9 mouse cellular contexts compared by ENCODE assay signal in genomic region chr14:73106234-73106711, GRCm38 (mm10). TPM values are rescaled to one million over a fixed set of nuclear protein-coding genes. Genes with fewer than 3 reads are reported as not detected.
DNase-seq lines count a peak whose midpoint lies in the region; ATAC-seq and TF ChIP-seq lines count a peak whose summit lies in the region.
"Had no signal": no experiment of that assay in that cellular context is flagged by ENCODE, and none has a peak within 500 bp of the region (broad histone marks: within the 10 kb centered on the region; RNA-seq: fewer than 3 reads in every experiment).

No protein-coding gene starts in this region.

- intact Hi-C loops in left cerebral cortex, postnatal 25 days (cut with DNase I), result loop anchor here (2.0 to 10.0 kb wide), 4 partner anchors 176 to 399 kb away; no protein-coding TSS in a partner anchor

- peaks cover 11% of the 10 kb centered on the region; the same call in 1 of the 2 replicates for H3K4me1 ChIP-seq in E14TG2a.4 (replicated peaks; ENCODE audit: low read depth, low read length)
- H3K4me1 ChIP-seq in hindbrain, embryonic 10.5 days (replicated peaks), result peaks cover 8% of the 10 kb centered on the region; the same call in 1 of the 2 replicates
- peaks cover 3% of the 10 kb centered on the region; the same call in 1 of the 2 replicates for H3K4me1 ChIP-seq in midbrain, embryonic 14.5 days (ENCODE audit: control insufficient read depth, insufficient read depth, low read length)
- H3K4me1 ChIP-seq: heart, embryonic 15.5 days had no signal

- 0 out of 2 replicates have a peak, but pooled peaks cover 2% of the 10 kb centered on the region for H3K27me3 ChIP-seq in E14TG2a.4 (ENCODE audit: insufficient read depth, low read length)
- H3K27me3 ChIP-seq in hindbrain, embryonic 10.5 days (ENCODE audit: insufficient read depth, poor library complexity, severe bottlenecking), result no peaks in the 10 kb centered on the region
- no peaks in the 10 kb centered on the region for H3K27me3 ChIP-seq in midbrain, embryonic 14.5 days (ENCODE audit: control insufficient read depth, insufficient read depth, low read length)

- ATAC-seq in midbrain, embryonic 14.5 days (ENCODE audit: low FRiP score, low TSS enrichment), result no peak

- no peak overlapping the region for H3K4me3 ChIP-seq in E14TG2a.4 (replicated peaks; ENCODE audit: low read length)
- no peak overlapping the region for H3K4me3 ChIP-seq in hindbrain, embryonic 10.5 days
- H3K4me3 ChIP-seq in midbrain, embryonic 14.5 days (replicated peaks; ENCODE audit: low read depth, low read length), result no peak overlapping the region
- H3K4me3 ChIP-seq: heart, embryonic 15.5 days had no signal

- no peak overlapping the region for H3K27ac ChIP-seq in hindbrain, embryonic 10.5 days
- H3K27ac ChIP-seq in midbrain, embryonic 14.5 days (replicated peaks; ENCODE audit: low read depth, low read length), result no peak overlapping the region
- H3K27ac ChIP-seq: heart, embryonic 15.5 days had no signal

- peak; percentile 46 for DNase-seq in gastrocnemius, postnatal 10 days
- no peak for DNase-seq in gastrocnemius, adult 8-10 months (ENCODE audit: low spot score in 2 of 2)
- DNase-seq in cerebellum, postnatal 25 days, result peak; percentile 54 to 73
- peak; percentile 41 for DNase-seq in hindbrain, embryonic 10.5 days (ENCODE audit: low spot score)
- peak; percentile 41 to 53 for DNase-seq in left cerebral cortex, postnatal 25 days (ENCODE audit: low spot score in 2 of 2)
- peak; percentile 82 for DNase-seq in midbrain, embryonic 14.5 days
- DNase-seq in thymus, postnatal 10 days (ENCODE audit: low spot score in 2 of 2), result peak; percentile 45 to 71

- no peaks in the 10 kb centered on the region for H3K36me3 ChIP-seq in E14TG2a.4 (ENCODE audit: insufficient read depth, low read length)
- no peaks in the 10 kb centered on the region for H3K36me3 ChIP-seq in hindbrain, embryonic 10.5 days
- H3K36me3 ChIP-seq in midbrain, embryonic 14.5 days (ENCODE audit: control insufficient read depth, insufficient read depth, low read length), result no peaks in the 10 kb centered on the region
- H3K36me3 ChIP-seq: heart, embryonic 15.5 days had no signal

- WGBS in hindbrain, embryonic 10.5 days, result 31% methylated on average over 8 of the region's 8 CpGs
- WGBS in midbrain, embryonic 14.5 days, result 21% methylated on average over 8 of the region's 8 CpGs

- TF ChIP-seq CTCF in E14TG2a.4 (conservative IDR thresholded peaks at IDR 0.05; ENCODE audit: low read length), result peak; percentile 52

- no peak overlapping the region for H3K9ac ChIP-seq in midbrain, embryonic 14.5 days (replicated peaks; ENCODE audit: low read length)
- H3K9ac ChIP-seq: heart, embryonic 15.5 days had no signal

- H3K9me3 ChIP-seq in E14TG2a.4 (ENCODE audit: low read length), result no peaks in the 10 kb centered on the region; the same call in 1 of the 2 replicates
- H3K9me3 ChIP-seq in hindbrain, embryonic 10.5 days, result no peaks in the 10 kb centered on the region
- no peaks in the 10 kb centered on the region for H3K9me3 ChIP-seq in midbrain, embryonic 14.5 days (ENCODE audit: control insufficient read depth, low read length)
- H3K9me3 ChIP-seq: heart, embryonic 15.5 days had no signal

- H3K4me2 ChIP-seq in midbrain, embryonic 14.5 days (ENCODE audit: low read length), result peak overlapping the region; percentile 20; the same call in 1 of the 2 replicates
- H3K4me2 ChIP-seq: heart, embryonic 15.5 days had no signal

RNA-seq across cellular contexts. Expression of gene Rcbtb2, which starts 16.6 kb away (rescaled TPM):
- 10 to 100 TPM; 26.1 to 28.9 TPM for total RNA-seq in gastrocnemius, postnatal 10 days (2021)
- 10 to 100 TPM; 14.0 to 17.5 (median 15.7) TPM for total RNA-seq in gastrocnemius, adult 8-10 months (2022)
- polyA plus RNA-seq in hindbrain, embryonic 10.5 days (2016; fragmentation: Nextera tagmentation; extraction: Ambion mirVana), result 145 and 157 TPM in 2 replicates
- 10 to 100 TPM; 17.3 TPM for total RNA-seq in left cerebral cortex, postnatal 25 days (2021)
- 58.7 and 80.0 TPM in 2 replicates for polyA plus RNA-seq in midbrain, embryonic 14.5 days (2014; fragmentation: Nextera tagmentation; extraction: Ambion mirVana)

RNA-seq across cellular contexts. Expression of gene Cysltr2, which starts 57.4 kb away (rescaled TPM):
- total RNA-seq in gastrocnemius, postnatal 10 days (2021), result 1 to 10 TPM in 1 of 2 experiments, not detected in 1; 1.1 TPM
- under 1 TPM in 1 of 4 experiments, not detected in 3; 0.32 TPM for total RNA-seq in gastrocnemius, adult 8-10 months (2022)
- polyA plus RNA-seq in hindbrain, embryonic 10.5 days (2016; fragmentation: Nextera tagmentation; extraction: Ambion mirVana), result not detected in 2 replicates
- 1 to 10 TPM in 1 of 2 experiments, under 1 TPM in 1; 0.71 to 1.8 TPM for total RNA-seq in left cerebral cortex, postnatal 25 days (2021)
- polyA plus RNA-seq in midbrain, embryonic 14.5 days (2014; fragmentation: Nextera tagmentation; extraction: Ambion mirVana), result 0.16 TPM in 1 of 2 replicates, not detected in the other
- polyA plus RNA-seq: heart, embryonic 15.5 days had no signal

Comparison
In these comparisons a context has a peak if more than half of its experiments do, and no peak if none do; other contexts are left out.
1. DNase-seq: peak in gastrocnemius, postnatal 10 days (single experiment), cerebellum, postnatal 25 days (2 of 2), hindbrain, embryonic 10.5 days (single experiment), left cerebral cortex, postnatal 25 days (2 of 2), midbrain, embryonic 14.5 days (single experiment) and thymus, postnatal 10 days (2 of 2); none in gastrocnemius, adult 8-10 months (0 of 2).